Mouse (Mus musculus): Measurements from ENCODE around the gene Zfp628.
A peak's percentile ranks its signal among the peaks of the same experiment; 100 is the strongest.

The Zfp628 gene

GRCm38 (mm10) chr7:4917494-4917893, 2.5 kb downstream of the Zfp628 start:
- DNase-seq (ENCODE audit: low read depth in 2 of 2, low spot score in 2 of 2), result no peak

GRCm38 (mm10) chr7:4918681-4919080, 3.7 kb downstream of the Zfp628 start:
- no peak for DNase-seq (ENCODE audit: low read depth in 2 of 2, low spot score in 2 of 2)

GRCm38 (mm10) chr7:4919096-4919495, 4.1 kb downstream of the Zfp628 start:
- no peak for DNase-seq (ENCODE audit: low read depth in 2 of 2, low spot score in 2 of 2)

DNA sequence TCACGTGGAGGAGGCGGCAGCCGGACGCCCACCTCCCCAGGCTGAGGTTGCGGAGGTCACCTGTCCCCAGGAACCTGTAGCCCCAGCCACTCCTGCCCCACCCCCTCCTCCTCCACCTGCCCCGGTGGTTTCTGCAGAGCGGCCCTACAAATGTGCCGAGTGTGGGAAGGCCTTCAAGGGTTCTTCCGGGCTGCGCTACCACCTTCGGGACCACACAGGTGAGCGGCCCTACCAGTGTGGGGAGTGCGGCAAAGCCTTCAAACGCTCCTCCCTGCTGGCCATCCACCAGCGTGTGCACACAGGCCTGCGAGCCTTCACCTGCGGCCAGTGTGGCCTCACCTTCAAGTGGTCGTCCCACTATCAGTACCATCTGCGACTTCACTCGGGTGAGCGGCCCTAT, 5.0 kb downstream of the Zfp628 start:
- DNase-seq (ENCODE audit: low read depth in 2 of 2, low spot score in 2 of 2), result no peak

DNA sequence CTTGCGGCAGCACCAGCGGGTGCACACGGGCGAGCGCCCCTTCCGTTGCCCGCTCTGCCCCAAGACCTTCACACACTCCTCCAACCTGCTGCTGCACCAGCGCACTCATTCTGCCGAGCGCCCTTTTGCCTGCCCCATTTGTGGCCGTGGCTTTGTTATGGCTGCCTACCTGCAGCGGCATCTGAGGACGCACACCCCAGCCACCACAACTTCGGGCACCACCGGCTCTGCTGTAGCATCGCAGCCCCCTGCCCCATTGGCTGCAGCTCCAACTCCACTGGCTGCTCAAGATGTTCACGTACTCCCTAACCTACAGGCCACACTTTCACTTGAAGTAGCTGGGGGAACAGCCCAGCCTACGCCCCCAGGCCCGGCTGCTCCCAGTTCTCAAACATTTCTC, 5.5 kb downstream of the Zfp628 start:
- DNase-seq (ENCODE audit: low read depth in 2 of 2, low spot score in 2 of 2), result no peak

GRCm38 (mm10) chr7:4920976-4921823, 6.2 kb downstream of the Zfp628 start:
- DNase-seq (ENCODE audit: low read depth in 2 of 2, low spot score in 2 of 2), result no peak

DNA sequence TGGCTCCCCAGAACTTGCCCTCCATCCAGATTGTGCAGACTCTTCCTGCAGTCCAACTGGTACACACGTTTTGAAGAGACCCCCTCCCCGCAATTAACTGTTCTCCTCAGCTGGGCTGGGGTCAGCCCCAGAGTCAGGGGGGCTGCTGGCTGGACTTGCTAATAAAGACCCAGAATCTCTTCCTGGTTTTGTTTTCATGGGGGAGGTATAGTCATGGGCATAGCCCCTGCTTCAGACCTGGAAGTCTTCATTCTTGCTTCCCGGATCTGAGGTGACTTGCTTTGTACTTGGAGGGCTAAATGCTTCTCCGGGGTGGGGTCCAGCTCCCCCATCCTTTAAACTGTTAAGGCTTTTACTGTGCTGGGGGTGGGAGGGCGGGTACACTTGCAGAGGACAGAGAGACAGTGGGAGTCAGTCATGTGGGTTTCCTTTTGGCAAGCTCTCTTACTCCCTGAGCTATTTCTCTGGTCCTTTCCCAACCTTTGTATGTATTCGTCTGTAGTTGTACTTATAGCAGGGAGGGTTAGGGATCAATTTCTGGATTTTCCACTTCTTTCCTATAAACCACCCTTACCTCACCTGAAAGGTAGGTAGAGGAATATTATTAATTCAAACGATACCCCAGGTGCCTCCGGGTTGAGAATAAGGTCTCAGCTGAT, 6.9 kb downstream of the Zfp628 start, which contains the start of gene Nat14:
Nat14 (plus strand) TSS at position 205 of the 659 bp plus-strand sequence.
- no peak for DNase-seq (ENCODE audit: low read depth in 2 of 2, low spot score in 2 of 2)

GRCm38 (mm10) chr7:4922508-4922907, 7.5 kb downstream of the Zfp628 start:
- DNase-seq (ENCODE audit: low read depth in 2 of 2, low spot score in 2 of 2), result peak; percentile 19 to 46

- DNase-seq (ENCODE audit: low read depth in 2 of 2, low spot score in 2 of 2), result no peak
Measured at GRCm38 (mm10) chr7:4922931-4923565, 8.0 kb downstream of the Zfp628 start.

DNA sequence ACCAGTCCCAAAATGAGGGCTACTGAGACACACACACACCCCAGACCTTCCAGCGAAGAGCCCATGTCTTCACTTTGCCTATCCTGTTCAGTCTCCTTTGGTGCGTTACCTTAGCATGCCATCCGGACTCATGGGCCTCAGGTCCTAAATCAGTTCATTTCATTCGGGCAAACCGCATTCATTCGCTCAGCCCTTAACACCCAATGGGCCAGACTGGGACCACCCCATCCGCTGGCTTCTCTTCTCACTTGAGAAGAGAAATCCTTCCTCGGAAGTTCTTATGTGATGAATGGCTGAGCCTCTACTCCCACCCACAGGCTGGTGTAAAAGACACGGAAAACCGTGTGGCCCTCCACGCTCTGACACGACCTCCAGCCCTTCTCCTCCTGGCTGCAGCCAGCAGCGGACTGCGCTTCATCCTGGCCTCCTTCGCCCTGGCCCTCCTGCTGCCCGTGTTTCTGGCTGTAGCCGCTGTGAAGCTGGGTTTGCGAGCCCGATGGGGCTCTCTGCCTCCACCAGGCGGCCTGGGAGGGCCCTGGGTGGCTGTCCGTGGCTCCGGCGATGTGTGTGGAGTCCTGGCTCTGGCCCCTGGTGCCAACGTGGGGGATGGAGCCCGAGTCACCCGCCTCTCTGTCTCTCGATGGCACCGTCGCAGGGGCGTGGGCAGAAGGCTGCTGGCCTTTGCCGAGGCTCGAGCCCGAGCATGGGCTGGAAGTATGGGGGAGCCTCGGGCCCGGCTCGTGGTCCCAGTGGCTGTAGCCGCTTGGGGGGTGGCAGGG, 8.8 kb downstream of the Zfp628 start:
- no peak for DNase-seq (ENCODE audit: low read depth in 2 of 2, low spot score in 2 of 2)

GRCm38 (mm10) chr7:4924483-4924882, 9.5 kb downstream of the Zfp628 start:
- DNase-seq (ENCODE audit: low read depth in 2 of 2, low spot score in 2 of 2), result no peak

DNA sequence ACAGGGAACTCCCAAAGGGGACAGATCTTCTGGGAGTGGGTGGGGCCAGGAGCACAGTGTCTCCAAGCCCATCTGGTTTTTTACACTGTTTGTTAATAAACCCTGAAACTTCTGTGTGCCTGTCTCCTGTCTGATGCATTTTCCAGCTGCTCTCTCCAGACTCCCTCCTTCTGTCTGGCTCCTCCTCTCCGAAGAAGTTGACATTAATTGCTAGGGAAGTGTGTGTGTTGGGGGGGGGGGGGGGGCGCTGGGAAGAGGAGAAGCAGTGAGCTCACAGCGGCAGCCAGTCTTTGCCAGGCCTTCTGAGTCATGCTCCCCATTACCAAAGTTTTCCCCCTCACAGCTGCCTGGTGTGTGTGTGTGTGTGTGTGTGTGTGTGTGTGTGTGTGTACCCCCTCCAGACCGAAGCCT, 9.9 kb downstream of the Zfp628 start:
- no peak for DNase-seq (ENCODE audit: low read depth in 2 of 2, low spot score in 2 of 2)

GRCm38 (mm10) chr7:4925441-4926381, 10.7 kb downstream of the Zfp628 start, which contains the start of gene Ssc5d:
TSS of gene Ssc5d (plus strand) at chr7:4925785.
- DNase-seq (ENCODE audit: low read depth in 2 of 2, low spot score in 2 of 2), result no peak

DNA sequence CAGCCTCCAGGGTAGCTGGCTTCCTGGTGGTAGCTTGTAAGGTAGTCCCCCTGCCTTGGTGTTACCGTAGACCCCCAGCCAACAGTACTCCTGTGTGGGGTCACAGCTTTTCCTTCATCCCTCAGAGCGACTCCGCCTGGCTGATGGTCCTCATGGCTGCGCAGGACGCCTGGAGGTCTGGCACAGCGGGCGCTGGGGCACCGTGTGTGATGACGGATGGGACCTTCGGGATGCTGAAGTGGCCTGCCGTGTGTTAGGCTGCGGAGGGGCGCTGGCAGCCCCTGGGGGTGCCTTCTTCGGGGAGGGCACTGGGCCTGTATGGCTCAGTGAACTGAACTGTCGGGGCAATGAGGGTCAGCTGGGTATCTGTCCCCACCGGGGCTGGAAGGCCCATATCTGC, 11.8 kb downstream of the Zfp628 start:
- no peak for DNase-seq (ENCODE audit: low read depth in 2 of 2, low spot score in 2 of 2)

GRCm38 (mm10) chr7:4927711-4928110, 12.7 kb downstream of the Zfp628 start:
- no peak for DNase-seq (ENCODE audit: low read depth in 2 of 2, low spot score in 2 of 2)

DNA sequence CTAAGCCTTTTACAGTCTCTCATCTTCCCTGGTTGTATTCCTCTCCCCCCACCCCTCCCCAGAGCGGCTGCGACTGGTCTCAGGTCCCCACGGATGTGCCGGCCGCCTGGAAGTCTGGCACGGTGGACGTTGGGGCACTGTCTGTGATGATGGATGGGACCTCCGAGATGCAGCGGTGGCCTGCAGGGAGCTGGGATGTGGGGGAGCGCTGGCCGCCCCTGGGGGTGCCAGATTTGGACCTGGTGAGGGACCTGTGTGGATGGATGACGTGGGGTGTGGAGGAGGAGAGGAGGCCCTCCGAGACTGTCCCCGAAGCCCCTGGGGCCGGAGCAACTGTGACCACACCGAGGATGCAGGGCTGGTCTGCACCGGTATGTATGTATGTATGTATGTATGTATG, 13.3 kb downstream of the Zfp628 start:
- no peak for DNase-seq (ENCODE audit: low read depth in 2 of 2, low spot score in 2 of 2)

GRCm38 (mm10) chr7:4933103-4933502, 18.1 kb downstream of the Zfp628 start:
- DNase-seq (ENCODE audit: low read depth in 2 of 2, low spot score in 2 of 2), result no peak

DNA sequence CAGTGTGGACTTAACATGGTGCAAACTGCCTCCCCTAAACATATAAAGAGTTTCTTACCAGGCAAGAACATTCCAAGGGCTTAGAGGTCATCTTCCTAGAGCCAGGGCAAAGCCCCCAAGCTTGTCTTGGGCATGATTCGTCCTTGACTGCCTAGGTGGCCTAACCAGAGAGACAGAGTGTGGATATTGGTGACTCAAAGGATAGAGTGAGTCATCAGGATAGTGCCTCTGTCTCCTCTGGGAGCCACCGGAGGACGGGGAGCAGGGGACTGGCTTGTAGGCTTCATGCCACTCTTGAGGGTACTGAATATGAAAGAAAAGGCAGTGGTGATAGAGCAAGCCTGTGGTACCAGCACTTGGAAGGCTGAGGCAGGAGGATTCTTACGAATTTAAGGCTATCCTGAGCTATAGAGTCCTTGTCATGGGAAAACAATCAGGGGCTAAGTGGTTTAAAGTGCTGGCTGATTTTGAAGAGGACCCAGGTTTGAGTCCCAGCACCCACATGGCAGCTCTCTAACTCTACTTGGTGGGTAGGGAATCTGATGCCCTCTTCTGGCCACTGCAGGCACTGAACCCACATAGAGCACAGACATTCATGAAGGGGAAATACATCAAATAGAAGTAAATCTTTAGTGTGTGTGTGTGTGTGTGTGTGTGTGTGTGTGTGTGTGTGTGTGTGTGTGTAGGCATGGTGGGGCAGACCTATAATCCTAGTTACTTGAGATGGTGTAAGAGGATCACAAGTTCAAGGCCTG, 19.3 kb downstream of the Zfp628 start:
- DNase-seq (ENCODE audit: low read depth in 2 of 2, low spot score in 2 of 2), result no peak

DNA sequence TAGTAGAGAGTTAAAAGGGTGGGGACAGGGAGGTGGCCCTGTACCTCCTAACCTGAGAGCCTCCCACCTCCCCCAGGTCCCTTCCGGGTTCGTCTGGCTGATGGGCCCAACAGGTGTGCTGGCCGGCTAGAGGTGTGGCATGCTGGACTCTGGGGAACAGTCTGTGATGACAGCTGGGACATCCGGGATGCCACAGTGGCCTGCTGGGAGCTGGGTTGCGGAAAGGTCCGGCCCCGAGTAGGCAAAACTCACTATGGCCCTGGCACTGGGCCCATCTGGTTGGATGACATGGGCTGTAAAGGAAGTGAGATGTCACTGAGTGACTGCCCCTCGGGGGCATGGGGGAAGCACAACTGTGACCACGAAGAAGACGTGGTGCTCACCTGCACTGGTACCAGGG, 21.8 kb downstream of the Zfp628 start:
- no peak for DNase-seq (ENCODE audit: low read depth in 2 of 2, low spot score in 2 of 2)

All from CD8-positive naive resting alpha-beta T cell, adult 2 months (primary cell).